Comparison of ENCODE assay signal across 21 mouse cellular contexts in the genomic region with DNA sequence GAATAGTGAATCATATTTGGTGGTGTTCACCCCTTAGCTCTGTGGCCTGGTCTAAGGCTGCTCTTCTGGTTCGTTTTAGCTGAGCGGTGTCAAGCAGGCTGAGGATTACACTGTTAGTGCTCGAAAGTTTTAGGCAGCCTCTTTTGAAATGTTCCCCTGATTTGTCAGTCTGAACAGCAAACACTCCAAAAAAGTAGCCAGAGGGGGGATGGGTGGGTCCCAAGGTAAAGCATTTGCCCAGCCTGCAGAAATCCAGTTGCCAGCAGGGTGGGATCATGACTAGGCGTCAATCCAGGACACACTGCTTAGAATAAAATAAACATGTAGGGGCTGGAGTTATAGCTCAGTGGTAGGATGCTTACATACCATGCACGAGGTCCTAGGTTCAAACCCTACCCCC. TPM values are rescaled to one million over a fixed set of nuclear protein-coding genes. Genes with fewer than 3 reads are reported as not detected.
DNase-seq lines count a peak whose midpoint lies in the region; ATAC-seq and TF ChIP-seq lines count a peak whose summit lies in the region.
"Had no signal": no experiment of that assay in that cellular context is flagged by ENCODE, and none has a peak within 500 bp of the region (broad histone marks: within the 10 kb centered on the region; RNA-seq: fewer than 3 reads in every experiment).

No protein-coding gene starts in this region.

- no peaks in the 10 kb centered on the region for H3K36me3 ChIP-seq in heart, embryonic 11.5 days (ENCODE audit: control insufficient read depth, insufficient read depth, low read length)
- peaks cover 4% of the 10 kb centered on the region; the same call in 1 of the 2 replicates for H3K36me3 ChIP-seq in midbrain, postnatal 0 days (ENCODE audit: insufficient read depth, low read length)
- H3K36me3 ChIP-seq in midbrain, embryonic 11.5 days (ENCODE audit: control insufficient read depth, insufficient read depth, low read length): no peaks in the 10 kb centered on the region
- H3K36me3 ChIP-seq in stomach, embryonic 16.5 days (ENCODE audit: control insufficient read depth, insufficient read depth, low read length): peaks cover 8% of the 10 kb centered on the region; the same call in 1 of the 2 replicates
- H3K36me3 ChIP-seq: hindbrain, embryonic 15.5 days had no signal

- peak; percentile 44 for DNase-seq in heart, adult 11 months
- DNase-seq in midbrain, postnatal 0 days (ENCODE audit: low spot score): no peak
- no peak for DNase-seq in midbrain, embryonic 11.5 days (ENCODE audit: low spot score, missing footprints)
- DNase-seq in left cerebral cortex, adult 18-20 months (ENCODE audit: low spot score in 2 of 2): no peak
- DNase-seq in frontal cortex, postnatal 36 days (ENCODE audit: low spot score in 2 of 2): no peak
- DNase-seq: adrenal gland, adult 8-10 months; adrenal gland, postnatal 25 days; cerebellum, adult 18-20 months; cerebellum, adult 9-10 months; cerebellum, postnatal 14 days; forebrain, postnatal 0 days; gastrocnemius, postnatal 25 days; heart, adult 2 months had no signal

- no peak for TF ChIP-seq CTCF in midbrain, postnatal 0 days (IDR thresholded peaks at IDR 0.05)

- H3K9ac ChIP-seq in heart, embryonic 11.5 days (ENCODE audit: low read depth, low read length): no peak overlapping the region
- H3K9ac ChIP-seq in midbrain, postnatal 0 days (replicated peaks; ENCODE audit: low read length, poor library complexity, severe bottlenecking): no peak overlapping the region
- no peak overlapping the region for H3K9ac ChIP-seq in midbrain, embryonic 11.5 days (ENCODE audit: low read length)
- H3K9ac ChIP-seq in stomach, embryonic 16.5 days (ENCODE audit: low read length): no peak overlapping the region
- H3K9ac ChIP-seq: forebrain, embryonic 13.5 days; forebrain, postnatal 0 days; hindbrain, embryonic 12.5 days; hindbrain, embryonic 15.5 days had no signal

- no peaks in the 10 kb centered on the region for H3K27me3 ChIP-seq in heart, embryonic 11.5 days (ENCODE audit: control insufficient read depth, insufficient read depth, low read length)
- no peaks in the 10 kb centered on the region for H3K27me3 ChIP-seq in midbrain, postnatal 0 days (ENCODE audit: insufficient read depth, low read length)
- no peaks in the 10 kb centered on the region for H3K27me3 ChIP-seq in midbrain, embryonic 11.5 days (ENCODE audit: control insufficient read depth, insufficient read depth, low read length)
- H3K27me3 ChIP-seq in stomach, embryonic 16.5 days (ENCODE audit: control insufficient read depth, insufficient read depth, low read length): no peaks in the 10 kb centered on the region
- H3K27me3 ChIP-seq: forebrain, embryonic 13.5 days; hindbrain, embryonic 12.5 days; hindbrain, embryonic 15.5 days had no signal

- no peak for ATAC-seq in heart, embryonic 11.5 days (replicated peaks; ENCODE audit: insufficient number of reproducible peaks, low FRiP score, low TSS enrichment)
- peak; percentile 23; the same call in 1 of the 2 replicates for ATAC-seq in midbrain, postnatal 0 days (ENCODE audit: low FRiP score)
- no peak for ATAC-seq in midbrain, embryonic 11.5 days (ENCODE audit: low FRiP score)
- ATAC-seq in stomach, embryonic 16.5 days (ENCODE audit: insufficient read depth, low FRiP score): no peak
- ATAC-seq: activated CD4-positive, CD25-positive, alpha-beta regulatory T cell, adult 4 months; forebrain, embryonic 13.5 days; forebrain, postnatal 0 days had no signal

- H3K27ac ChIP-seq in heart, embryonic 11.5 days (ENCODE audit: low read depth, low read length): no peak overlapping the region
- no peak overlapping the region for H3K27ac ChIP-seq in midbrain, postnatal 0 days (ENCODE audit: low read depth, low read length)
- no peak overlapping the region for H3K27ac ChIP-seq in midbrain, embryonic 11.5 days (ENCODE audit: low read depth, low read length)
- H3K27ac ChIP-seq in stomach, embryonic 16.5 days (ENCODE audit: low read length): peak overlapping the region; percentile 48
- H3K27ac ChIP-seq: forebrain, embryonic 10.5 days; forebrain, embryonic 13.5 days; heart, adult 2 months; heart, embryonic 10.5 days; hindbrain, embryonic 12.5 days; hindbrain, embryonic 15.5 days had no signal

- H3K4me1 ChIP-seq in heart, embryonic 11.5 days (ENCODE audit: control insufficient read depth, insufficient read depth, low read length): 0 out of 2 replicates have a peak, but pooled peaks cover 2% of the 10 kb centered on the region
- no peaks in the 10 kb centered on the region for H3K4me1 ChIP-seq in midbrain, postnatal 0 days (ENCODE audit: insufficient read depth, low read length)
- H3K4me1 ChIP-seq in midbrain, embryonic 11.5 days (ENCODE audit: control insufficient read depth, insufficient read depth, low read length): no peaks in the 10 kb centered on the region
- H3K4me1 ChIP-seq in stomach, embryonic 16.5 days (ENCODE audit: control insufficient read depth, insufficient read depth, low read length): peaks cover 25% of the 10 kb centered on the region
- H3K4me1 ChIP-seq: forebrain, embryonic 10.5 days; forebrain, embryonic 13.5 days; hindbrain, embryonic 12.5 days; hindbrain, embryonic 15.5 days had no signal

- H3K4me2 ChIP-seq in heart, embryonic 11.5 days: no peak overlapping the region
- no peak overlapping the region for H3K4me2 ChIP-seq in midbrain, postnatal 0 days (ENCODE audit: low read depth, low read length, poor library complexity, severe bottlenecking)
- no peak overlapping the region for H3K4me2 ChIP-seq in midbrain, embryonic 11.5 days
- H3K4me2 ChIP-seq in stomach, embryonic 16.5 days (ENCODE audit: low read depth, low read length): no peak overlapping the region
- H3K4me2 ChIP-seq: forebrain, embryonic 13.5 days; hindbrain, embryonic 12.5 days; hindbrain, embryonic 15.5 days had no signal

- WGBS in heart, embryonic 11.5 days (ENCODE audit: insufficient replicate concordance): 78% methylated on average over 5 of the region's 5 CpGs
- 84% methylated on average over 5 of the region's 5 CpGs for WGBS in midbrain, postnatal 0 days
- 87% methylated on average over 5 of the region's 5 CpGs for WGBS in midbrain, embryonic 11.5 days
- 47% methylated on average over 5 of the region's 5 CpGs for WGBS in stomach, embryonic 16.5 days

- no peak overlapping the region for H3K4me3 ChIP-seq in heart, embryonic 11.5 days (ENCODE audit: low read depth, low read length)
- no peak overlapping the region for H3K4me3 ChIP-seq in midbrain, postnatal 0 days (ENCODE audit: low read depth, low read length)
- no peak overlapping the region for H3K4me3 ChIP-seq in midbrain, embryonic 11.5 days (ENCODE audit: low read depth, low read length)
- no peak overlapping the region for H3K4me3 ChIP-seq in stomach, embryonic 16.5 days (replicated peaks; ENCODE audit: low read length)
- H3K4me3 ChIP-seq: forebrain, embryonic 10.5 days; forebrain, embryonic 13.5 days; heart, adult 2 months; heart, embryonic 10.5 days; hindbrain, embryonic 12.5 days; hindbrain, embryonic 15.5 days had no signal

- H3K9me3 ChIP-seq in heart, embryonic 11.5 days (replicated peaks; ENCODE audit: control insufficient read depth, low read length): no peaks in the 10 kb centered on the region
- H3K9me3 ChIP-seq in midbrain, postnatal 0 days (ENCODE audit: low read length): no peaks in the 10 kb centered on the region
- no peaks in the 10 kb centered on the region for H3K9me3 ChIP-seq in midbrain, embryonic 11.5 days (ENCODE audit: control insufficient read depth, low read length)
- no peaks in the 10 kb centered on the region for H3K9me3 ChIP-seq in stomach, embryonic 16.5 days (replicated peaks; ENCODE audit: control insufficient read depth, low read length)
- H3K9me3 ChIP-seq: forebrain, embryonic 10.5 days; forebrain, embryonic 13.5 days; heart, embryonic 10.5 days; hindbrain, embryonic 12.5 days; hindbrain, embryonic 15.5 days had no signal

RNA-seq across cellular contexts. Expression of a gene that starts 33.8 kb away (rescaled TPM):
- polyA plus RNA-seq in heart, embryonic 11.5 days (2014; fragmentation: Nextera tagmentation; extraction: Ambion mirVana): 11.8 and 12.0 TPM in 2 replicates
- 139 and 160 TPM in 2 replicates for total RNA-seq in midbrain, postnatal 0 days (2014; rRNA removed)
- 23.8 and 25.3 TPM in 2 replicates for polyA plus RNA-seq in midbrain, postnatal 0 days (2015; fragmentation: Nextera tagmentation; extraction: Ambion mirVana)
- polyA plus RNA-seq in midbrain, embryonic 11.5 days (2014; fragmentation: Nextera tagmentation; extraction: Ambion mirVana): 11.0 and 11.2 TPM in 2 replicates
- 17.7 and 18.2 TPM in 2 replicates for polyA plus RNA-seq in stomach, embryonic 16.5 days (2015; fragmentation: Nextera tagmentation; extraction: Ambion mirVana)
- total RNA-seq in left cerebral cortex, adult 18-20 months (2021): 10 to 100 TPM; 91.4 to 94.1 TPM

RNA-seq across cellular contexts. Expression of a gene that starts 37.8 kb away (rescaled TPM):
- polyA plus RNA-seq in heart, embryonic 11.5 days (2014; fragmentation: Nextera tagmentation; extraction: Ambion mirVana): 45.7 and 50.7 TPM in 2 replicates
- total RNA-seq in midbrain, postnatal 0 days (2014; rRNA removed): 91.8 and 145 TPM in 2 replicates
- 52.1 and 52.6 TPM in 2 replicates for polyA plus RNA-seq in midbrain, postnatal 0 days (2015; fragmentation: Nextera tagmentation; extraction: Ambion mirVana)
- 65.6 and 67.1 TPM in 2 replicates for polyA plus RNA-seq in midbrain, embryonic 11.5 days (2014; fragmentation: Nextera tagmentation; extraction: Ambion mirVana)
- 47.1 and 47.3 TPM in 2 replicates for polyA plus RNA-seq in stomach, embryonic 16.5 days (2015; fragmentation: Nextera tagmentation; extraction: Ambion mirVana)
- total RNA-seq in left cerebral cortex, adult 18-20 months (2021): 10 to 100 TPM; 26.7 to 27.1 TPM
